Mouse (Mus musculus) splenic B cell, adult 2 months (primary cell): ENCODE results near the gene Ilkap.
A peak's percentile ranks its signal among the peaks of the same experiment; 100 is the strongest.

Experiments used
- DNase-seq: peaks from one replicate; pipeline ENCODE4 v3.0.0-alpha.2; 2011; ENCODE audit warnings: low read depth, low spot score
- H3K27me3 ChIP-seq: 2 replicates; pipeline ENCODE4 v1.6.1; 2012; ENCODE audit warnings: mild to moderate bottlenecking, low read length, moderate library complexity, mixed read lengths; ENCODE audit not compliant: control insufficient read depth, poor library complexity, insufficient read depth, severe bottlenecking
- H3K36me3 ChIP-seq: 2 replicates; pipeline ENCODE4 v1.6.1; 2012; ENCODE audit warnings: mild to moderate bottlenecking, low read length, moderate library complexity, mixed read lengths; ENCODE audit not compliant: control insufficient read depth, poor library complexity, insufficient read depth, severe bottlenecking

The Ilkap gene

GRCm38 (mm10) chr1:91428614-91429013, 30.0 kb upstream of the Ilkap start:
- peak; percentile 84 for DNase-seq
- Histone ChIP-seq H3K27me3 (no peaks in the 10 kb centered on the region), H3K36me3 (no peaks in the 10 kb centered on the region)

DNA sequence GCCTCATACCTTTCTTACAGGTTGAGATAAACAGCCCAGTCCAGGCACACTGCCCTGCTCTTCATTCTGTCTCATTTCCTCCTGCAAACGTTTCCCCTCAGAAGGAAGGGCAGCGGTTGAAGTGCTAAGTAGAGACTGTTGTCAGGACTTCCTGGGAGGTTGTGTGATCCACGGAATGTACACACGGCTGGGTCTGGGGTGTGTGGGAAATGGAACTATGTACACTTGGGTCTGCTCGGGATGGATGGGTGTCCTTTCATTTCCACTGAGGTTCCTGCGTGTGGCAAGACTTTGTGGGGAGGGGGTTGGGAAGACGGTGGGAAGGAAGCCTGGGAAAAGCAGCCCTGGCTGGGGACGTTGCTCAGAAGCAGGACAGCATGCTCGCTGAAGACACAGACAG, 27.8 kb upstream of the Ilkap start:
- H3K36me3 ChIP-seq = no peaks in the 10 kb centered on the region
- no peak for DNase-seq
- H3K27me3 ChIP-seq = no peaks in the 10 kb centered on the region

DNA sequence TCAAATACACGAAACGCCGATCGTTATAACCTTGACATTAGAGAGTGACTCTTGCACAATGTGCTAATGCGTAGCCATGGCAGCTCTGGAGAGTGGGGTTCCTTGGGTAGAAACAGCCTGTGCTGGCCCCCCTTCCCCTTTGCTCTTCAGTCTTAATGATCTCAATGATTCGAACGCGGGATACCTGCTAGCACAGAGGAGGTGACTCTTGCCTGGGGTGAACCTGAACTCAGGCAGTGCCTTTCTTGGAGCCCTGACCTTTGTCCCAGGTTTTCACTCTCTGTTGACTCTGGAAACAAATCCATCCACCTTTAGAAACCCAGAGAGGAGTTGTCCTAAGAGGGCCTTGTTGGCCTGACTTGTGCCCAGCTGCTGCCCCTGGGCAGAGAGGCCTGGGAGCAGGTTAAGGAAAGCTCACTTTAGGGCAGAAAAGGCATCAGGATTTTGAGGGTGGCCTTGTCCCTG, 22.0 kb upstream of the Ilkap start:
- Histone ChIP-seq H3K36me3 (no peaks in the 10 kb centered on the region), H3K27me3 (no peaks in the 10 kb centered on the region)
- no peak for DNase-seq

- H3K27me3 ChIP-seq = no peaks in the 10 kb centered on the region
- no peak for DNase-seq
- no peaks in the 10 kb centered on the region for H3K36me3 ChIP-seq
Measured at GRCm38 (mm10) chr1:91419862-91420600, 21.4 kb upstream of the Ilkap start.

GRCm38 (mm10) chr1:91417991-91418390, 19.4 kb upstream of the Ilkap start:
- no peak for DNase-seq
- Histone ChIP-seq H3K36me3 (no peaks in the 10 kb centered on the region), H3K27me3 (no peaks in the 10 kb centered on the region)

GRCm38 (mm10) chr1:91415311-91415710, 16.7 kb upstream of the Ilkap start:
- Histone ChIP-seq H3K36me3 (peaks cover 3% of the 10 kb centered on the region; the same call in 1 of the 2 replicates), H3K27me3 (no peaks in the 10 kb centered on the region)
- DNase-seq = no peak

GRCm38 (mm10) chr1:91414903-91415302, 16.3 kb upstream of the Ilkap start:
- H3K36me3 ChIP-seq = peaks cover 3% of the 10 kb centered on the region; the same call in 1 of the 2 replicates
- DNase-seq = no peak
- H3K27me3 ChIP-seq = no peaks in the 10 kb centered on the region

GRCm38 (mm10) chr1:91413898-91414594, 15.4 kb upstream of the Ilkap start, which contains the start of gene Hes6:
Hes6 (minus strand) TSS chr1:91414038.
- Histone ChIP-seq H3K27me3 (no peaks in the 10 kb centered on the region), H3K36me3 (peaks cover 3% of the 10 kb centered on the region; the same call in 1 of the 2 replicates)
- DNase-seq = peak; percentile 57

- Histone ChIP-seq H3K36me3 (peaks cover 3% of the 10 kb centered on the region; the same call in 1 of the 2 replicates), H3K27me3 (no peaks in the 10 kb centered on the region)
- no peak for DNase-seq
Measured at GRCm38 (mm10) chr1:91413536-91413897, 14.9 kb upstream of the Ilkap start.

DNA sequence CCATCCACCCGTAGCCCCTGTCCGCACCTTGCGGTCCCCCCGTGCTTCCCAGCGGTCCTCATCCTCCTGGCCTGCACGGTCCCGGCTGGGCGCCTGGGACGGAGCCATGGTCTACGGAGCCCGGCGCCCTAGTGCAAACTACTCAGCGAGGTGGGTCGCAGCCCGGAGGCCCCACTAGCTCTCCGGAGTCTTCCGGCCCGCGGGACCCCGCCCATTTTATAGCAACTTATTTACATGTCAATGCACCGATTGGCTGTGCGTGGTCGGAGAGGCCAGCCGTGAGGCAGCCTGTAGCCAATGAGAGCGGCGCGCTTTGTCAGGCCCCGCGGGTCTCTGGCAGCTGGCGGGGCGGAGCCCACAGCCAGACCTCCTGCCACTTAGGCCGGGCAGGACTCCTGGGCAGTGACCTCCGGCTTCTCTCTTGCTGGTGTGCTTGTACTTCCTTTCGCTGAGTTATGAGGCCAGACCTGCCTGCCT, 14.5 kb upstream of the Ilkap start:
- Histone ChIP-seq H3K27me3 (no peaks in the 10 kb centered on the region), H3K36me3 (peaks cover 3% of the 10 kb centered on the region; the same call in 1 of the 2 replicates)
- peak; percentile 95 for DNase-seq

- no peak for DNase-seq
- peaks cover 3% of the 10 kb centered on the region; the same call in 1 of the 2 replicates for H3K36me3 ChIP-seq
Measured at GRCm38 (mm10) chr1:91412286-91413029, 13.8 kb upstream of the Ilkap start.

DNA sequence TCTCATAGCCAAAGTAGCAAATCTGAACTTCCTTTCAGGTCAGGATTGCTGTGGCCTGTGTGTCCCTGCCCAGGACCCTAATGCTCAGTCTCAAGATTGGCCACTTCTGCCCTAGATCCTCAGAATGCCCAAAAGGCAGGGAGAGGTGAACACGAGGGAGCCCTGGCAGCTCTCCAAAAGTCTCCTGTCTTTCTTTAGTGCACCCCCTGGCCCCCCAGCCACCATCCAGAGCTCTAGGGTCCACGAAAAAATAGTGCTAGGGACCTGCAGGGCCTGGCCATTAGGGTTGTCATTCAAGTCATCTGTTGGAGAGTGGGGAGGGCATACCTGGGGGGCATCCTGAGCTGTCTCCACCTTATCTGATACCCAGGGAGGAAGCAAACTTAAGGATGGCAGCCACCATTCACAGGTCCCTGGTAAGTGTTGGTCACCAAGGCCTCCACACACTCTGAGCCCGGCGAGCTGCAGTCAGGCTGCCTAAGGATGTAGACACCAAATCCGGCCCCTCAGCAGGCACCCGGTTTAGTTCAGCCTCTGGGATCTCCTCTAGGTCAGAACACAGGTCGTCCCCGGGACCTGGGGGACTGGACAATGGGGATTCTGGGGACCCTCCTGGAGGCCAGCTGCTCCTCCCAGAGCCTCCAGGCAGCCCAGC, 13.1 kb upstream of the Ilkap start:
- no peak for DNase-seq
- peaks cover 3% of the 10 kb centered on the region; the same call in 1 of the 2 replicates for H3K36me3 ChIP-seq
- no peaks in the 10 kb centered on the region for H3K27me3 ChIP-seq

More at GRCm38 (mm10) chr1:91412286-91413029, 13.8 kb upstream of the Ilkap start:
- H3K27me3 ChIP-seq = no peaks in the 10 kb centered on the region

GRCm38 (mm10) chr1:91407819-91408218, 9.2 kb upstream of the Ilkap start:
- no peaks in the 10 kb centered on the region for H3K27me3 ChIP-seq
- DNase-seq = no peak
- H3K36me3 ChIP-seq = peaks cover 3% of the 10 kb centered on the region; the same call in 1 of the 2 replicates
